Mouse (Mus musculus) B cell, adult 2 months (primary cell): ENCODE results near the gene Ehd1.

Experiments used
- DNase-seq, 2 experiments: peaks; one replicate each; pipeline ENCODE4 v3.0.0; 2022

The Ehd1 gene

GRCm38 (mm10) chr19:6261379-6261778 is 15.1 kb upstream of the Ehd1 start:
- no peak for DNase-seq

- DNase-seq: peak; percentile 92
Observed at GRCm38 (mm10) chr19:6262222-6262621, 14.3 kb upstream of the Ehd1 start.

- no peak for DNase-seq
Observed at GRCm38 (mm10) chr19:6262839-6263433, 13.6 kb upstream of the Ehd1 start.

GRCm38 (mm10) chr19:6264200-6264599 is 12.3 kb upstream of the Ehd1 start:
- no peak for DNase-seq

- DNase-seq: no peak
Observed at GRCm38 (mm10) chr19:6264945-6265344, 11.6 kb upstream of the Ehd1 start.

- DNase-seq: peak in 1 of 2 experiments; percentile 44
Observed at GRCm38 (mm10) chr19:6265727-6266182, 10.8 kb upstream of the Ehd1 start.

GRCm38 (mm10) chr19:6267306-6268169 is 9.0 kb upstream of the Ehd1 start:
- DNase-seq: no peak

- peak; percentile 95 to 96 for DNase-seq
Observed at GRCm38 (mm10) chr19:6268170-6268528, 8.4 kb upstream of the Ehd1 start.

- DNase-seq: no peak
Observed at GRCm38 (mm10) chr19:6268670-6269132, 7.8 kb upstream of the Ehd1 start.

GRCm38 (mm10) chr19:6269798-6270475 is 6.6 kb upstream of the Ehd1 start:
- no peak for DNase-seq

- no peak for DNase-seq
Observed at GRCm38 (mm10) chr19:6270661-6271060, 5.9 kb upstream of the Ehd1 start.

- DNase-seq: no peak
Observed at GRCm38 (mm10) chr19:6271206-6271605, 5.3 kb upstream of the Ehd1 start.

- DNase-seq: no peak
Observed at GRCm38 (mm10) chr19:6272053-6272452, 4.5 kb upstream of the Ehd1 start.

GRCm38 (mm10) chr19:6272738-6273137 is 3.8 kb upstream of the Ehd1 start:
- DNase-seq: no peak

GRCm38 (mm10) chr19:6273592-6273991 is 2.9 kb upstream of the Ehd1 start:
- no peak for DNase-seq

- DNase-seq: no peak
Observed at GRCm38 (mm10) chr19:6273998-6274608, 2.4 kb upstream of the Ehd1 start.

GRCm38 (mm10) chr19:6275740-6276389 is 660 bp upstream of the Ehd1 start:
- peak; percentile 81 to 84 for DNase-seq

- DNase-seq: peak; percentile 80 to 81
Observed at GRCm38 (mm10) chr19:6277661-6278438, 1.3 kb downstream of the Ehd1 start.

GRCm38 (mm10) chr19:6278439-6279073 is 2.0 kb downstream of the Ehd1 start:
- DNase-seq: no peak

- no peak for DNase-seq
Observed at GRCm38 (mm10) chr19:6279481-6280144, 3.1 kb downstream of the Ehd1 start.

- DNase-seq: no peak
Observed at GRCm38 (mm10) chr19:6280554-6280953, 4.0 kb downstream of the Ehd1 start.
